Mouse (Mus musculus) embryo, embryonic 11 days (tissue): ENCODE results near the gene Snu13.

Source experiments
- DNase-seq: peaks from one replicate; pipeline ENCODE4 v3.0.0-alpha.2; 2015

Gene Snu13

DNA sequence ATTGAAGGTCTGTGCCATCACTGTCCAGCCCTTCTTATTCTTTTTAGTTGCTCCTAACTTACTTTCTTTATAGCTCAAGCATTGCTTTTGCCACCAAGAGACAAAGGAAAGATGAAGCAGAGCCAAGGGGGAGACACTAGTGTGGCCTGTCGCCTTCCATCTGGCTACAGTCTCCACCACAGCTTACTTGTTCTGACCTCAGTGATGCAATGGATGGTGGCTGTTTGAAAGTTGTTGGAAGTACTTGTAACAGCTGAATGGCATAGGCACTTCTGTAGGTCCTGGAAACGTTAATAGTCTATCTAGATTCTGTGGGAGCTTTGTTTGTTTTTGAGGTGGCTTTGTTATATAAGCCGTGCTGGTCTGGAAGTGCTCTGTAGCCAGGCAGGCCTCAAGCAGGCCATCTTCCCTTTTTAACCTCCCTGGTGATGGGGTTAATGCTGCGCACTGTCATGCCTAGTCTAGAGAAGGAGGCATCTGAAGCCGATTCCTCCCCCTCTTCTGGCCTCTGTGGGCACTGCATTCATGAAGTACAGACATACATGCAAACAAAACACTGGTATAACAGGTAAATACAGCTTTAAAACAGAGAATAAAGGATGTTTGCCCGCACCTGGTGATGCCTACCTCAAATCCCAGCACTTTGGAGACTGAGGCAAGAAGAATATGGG, 23.3 kb downstream of the Snu13 start:
- no peak for DNase-seq

DNA sequence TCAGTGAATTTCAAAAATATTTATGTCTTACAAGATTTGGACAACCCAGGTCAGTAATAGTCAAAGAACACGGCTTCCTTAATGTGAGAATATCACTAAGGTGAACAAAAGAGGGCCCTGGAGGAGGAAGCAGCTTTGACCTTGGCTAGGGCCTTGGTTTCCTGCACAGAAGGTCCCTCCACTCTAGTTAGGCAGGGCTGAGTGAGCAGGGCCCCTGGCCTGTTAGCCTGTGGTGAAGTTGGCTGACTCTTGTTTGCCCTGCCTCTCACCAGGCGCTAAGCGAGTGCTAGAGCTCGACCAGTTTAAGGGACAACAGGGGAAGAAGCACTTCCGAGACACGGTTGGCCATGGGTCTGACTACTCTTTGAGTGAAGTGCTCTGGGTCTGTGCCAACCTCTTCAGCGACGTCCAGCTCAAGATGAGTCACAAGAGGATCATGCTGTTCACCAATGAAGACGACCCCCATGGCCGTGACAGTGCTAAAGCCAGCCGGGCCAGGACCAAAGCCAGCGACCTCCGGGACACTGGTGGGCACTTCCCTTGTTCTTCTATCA, 24.8 kb downstream of the Snu13 start:
- no peak for DNase-seq

DNA sequence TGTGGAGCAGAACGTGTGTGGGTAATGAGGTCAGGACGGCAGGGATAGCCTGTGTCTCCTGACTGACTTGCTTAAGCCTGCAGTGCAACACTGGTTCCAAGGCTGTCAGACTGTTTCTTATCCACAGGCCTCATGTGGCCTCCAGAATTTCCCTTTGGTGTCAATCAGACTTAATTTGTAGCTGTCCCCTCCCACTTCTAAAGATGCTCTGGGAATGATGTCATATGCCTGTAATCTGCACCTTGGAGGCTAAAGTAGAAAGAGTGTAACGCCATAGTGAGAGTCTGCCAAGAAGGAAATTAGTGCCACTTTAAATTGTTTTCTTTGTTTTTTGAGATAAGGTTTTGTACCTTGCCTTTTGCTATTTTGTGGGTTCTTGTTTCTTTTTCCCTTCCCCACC, 28.1 kb downstream of the Snu13 start:
- DNase-seq, result no peak

DNA sequence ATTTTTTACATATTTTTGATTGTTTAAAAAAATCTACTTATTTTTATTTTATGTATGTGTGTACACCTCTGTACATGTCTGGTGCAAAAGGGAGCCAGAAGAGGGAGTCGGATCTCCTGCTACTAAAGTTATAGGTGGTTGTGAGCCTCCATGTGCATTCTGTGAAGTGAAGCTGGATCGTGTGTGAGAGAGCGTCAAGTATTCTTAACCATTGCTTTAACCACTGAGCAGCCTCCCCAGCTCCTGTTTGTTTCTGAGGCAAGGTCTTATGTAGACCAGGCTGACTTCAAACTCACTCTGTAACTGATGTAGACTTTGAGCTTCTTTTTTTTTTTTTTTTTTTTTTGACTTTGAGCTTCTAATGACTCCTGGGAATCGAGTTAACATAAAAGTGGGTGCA, 29.9 kb downstream of the Snu13 start:
- DNase-seq, result no peak

DNA sequence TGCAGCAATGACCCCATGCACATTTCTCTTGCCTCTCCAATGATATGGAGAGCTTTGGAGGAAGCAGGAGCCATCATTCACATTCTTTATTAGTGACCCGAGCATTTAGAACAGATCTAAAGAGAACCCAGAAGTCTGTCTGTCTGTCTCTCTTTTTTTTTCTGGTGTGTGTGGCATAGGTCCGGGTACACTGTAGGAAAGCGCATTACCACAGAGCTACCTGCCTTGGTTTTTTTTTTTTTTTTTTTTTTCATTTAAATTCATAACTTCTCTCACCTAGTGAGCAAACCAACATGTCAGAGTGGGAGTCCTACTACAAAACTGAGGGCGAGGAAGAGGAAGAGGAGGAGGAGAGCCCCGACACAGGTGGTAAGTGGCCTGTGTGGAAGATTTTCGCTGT, 30.6 kb downstream of the Snu13 start:
- no peak for DNase-seq

DNA sequence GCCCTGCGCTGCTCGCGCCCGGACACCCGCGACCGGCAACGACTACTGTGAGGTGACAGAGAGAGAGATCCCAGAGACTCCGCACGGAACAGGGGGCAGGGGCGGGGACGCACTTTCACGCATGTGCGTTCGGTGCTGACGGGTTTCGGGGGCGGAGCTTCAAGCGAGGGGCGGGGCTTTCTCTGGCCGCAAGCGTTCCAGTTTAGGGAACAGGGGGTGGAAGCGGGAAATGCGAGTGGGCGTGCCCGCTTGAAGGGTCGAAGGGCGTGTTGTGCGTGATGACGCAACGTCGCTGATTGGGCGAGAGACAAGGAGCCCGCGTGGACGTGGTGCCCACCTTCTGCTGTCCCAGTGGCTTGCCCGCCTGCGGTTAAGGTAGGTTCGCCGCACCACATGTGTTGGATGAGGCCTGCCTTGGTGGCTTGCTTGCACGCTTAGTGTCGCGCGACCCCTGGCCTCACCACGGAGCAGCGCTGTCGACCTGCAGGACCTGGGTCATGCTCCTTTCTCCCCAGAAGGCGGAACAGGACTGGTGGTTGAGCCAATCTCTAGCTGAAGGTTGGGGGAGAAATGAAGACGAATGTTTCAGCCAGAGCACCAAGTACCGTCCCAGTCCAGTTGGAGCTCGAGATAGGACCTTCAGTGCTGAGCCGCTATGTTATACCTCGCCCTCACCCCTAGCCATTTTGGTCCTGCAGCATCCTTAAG, 31.1 kb downstream of the Snu13 start:
- DNase-seq, result peak; percentile 99

DNA sequence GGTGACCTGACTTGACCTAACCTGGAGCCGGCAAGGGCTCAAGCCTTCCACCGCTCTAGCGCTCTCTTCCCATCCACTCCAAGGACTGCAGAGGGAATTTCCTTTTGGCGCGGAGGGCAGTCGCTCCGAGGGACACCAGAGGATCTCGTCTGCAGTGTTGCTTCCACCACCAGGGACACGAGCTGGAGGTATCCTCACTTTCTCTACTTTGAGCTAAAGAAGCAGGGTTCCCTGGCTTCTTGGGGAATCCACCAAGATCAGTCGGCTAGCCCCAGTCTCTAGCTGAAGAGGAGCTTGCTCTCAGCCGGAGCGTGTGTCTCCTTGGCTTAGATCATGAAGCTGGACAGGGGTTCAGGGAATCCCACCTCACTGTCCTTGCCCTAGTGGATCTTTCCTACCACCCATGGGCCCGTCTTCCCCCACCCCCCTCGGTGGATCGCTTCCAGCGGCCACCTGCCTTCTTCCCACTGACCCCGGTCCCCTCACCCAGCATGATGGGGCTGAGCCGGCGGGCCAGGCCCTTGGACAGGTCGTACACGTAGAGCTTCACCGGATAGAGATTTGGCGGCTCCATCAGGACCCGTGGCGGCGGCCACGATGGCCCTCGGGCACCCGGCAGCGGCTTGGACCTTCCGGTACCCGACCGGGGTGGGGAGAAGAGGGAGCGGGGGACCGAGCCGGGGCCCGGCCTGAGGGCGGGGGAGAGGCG, 31.9 kb downstream of the Snu13 start:
- DNase-seq, result peak; percentile 56

DNA sequence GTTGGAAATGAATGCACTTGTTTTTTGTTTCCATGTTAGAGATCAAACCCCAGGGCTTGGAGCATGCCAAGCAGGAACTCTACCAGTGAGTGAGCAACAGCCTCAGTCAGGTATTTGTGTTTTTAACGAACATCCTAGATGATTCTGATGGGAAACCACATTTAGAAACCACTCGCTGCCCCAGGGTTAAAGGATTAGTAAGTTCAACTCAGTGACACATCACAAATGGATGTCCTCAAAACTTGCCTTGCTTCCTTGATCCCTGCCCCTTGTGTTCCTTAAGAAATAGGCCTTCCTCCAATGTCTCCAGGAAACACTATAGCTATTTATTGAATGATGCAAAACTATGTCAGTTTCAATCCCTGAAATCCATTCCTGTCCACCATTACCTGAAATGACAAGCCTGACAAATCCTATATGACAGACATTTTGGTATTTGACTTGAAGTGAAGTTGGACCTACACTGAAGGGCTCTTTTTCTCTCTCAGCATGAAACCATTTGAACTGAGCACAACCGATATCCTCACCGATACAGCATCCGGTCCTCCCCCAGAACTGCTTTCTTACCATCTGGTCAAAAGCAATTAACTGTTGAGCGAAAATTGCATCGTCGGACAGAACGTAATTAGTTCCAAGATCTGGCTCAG, 32.5 kb downstream of the Snu13 start:
- DNase-seq, result no peak

DNA sequence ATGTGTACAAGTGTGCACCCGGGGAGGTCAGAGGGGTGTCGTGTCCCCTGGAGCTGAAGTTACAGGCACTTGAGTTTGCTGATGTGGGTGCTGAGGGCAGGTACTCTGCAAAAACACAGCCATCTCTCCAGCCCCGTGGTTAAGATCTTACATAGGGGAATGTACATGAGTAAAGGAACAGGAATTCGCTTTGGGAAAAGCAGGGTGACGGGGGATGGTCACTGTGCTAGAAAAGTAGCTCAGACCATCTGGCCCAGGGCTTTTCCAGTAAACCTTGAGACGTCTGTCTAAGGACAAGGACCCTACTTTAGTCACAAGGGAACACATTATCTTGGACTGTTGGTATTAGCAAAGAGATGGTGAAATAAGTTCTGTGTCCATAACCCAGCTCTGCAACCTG, 35.5 kb downstream of the Snu13 start:
- no peak for DNase-seq

DNA sequence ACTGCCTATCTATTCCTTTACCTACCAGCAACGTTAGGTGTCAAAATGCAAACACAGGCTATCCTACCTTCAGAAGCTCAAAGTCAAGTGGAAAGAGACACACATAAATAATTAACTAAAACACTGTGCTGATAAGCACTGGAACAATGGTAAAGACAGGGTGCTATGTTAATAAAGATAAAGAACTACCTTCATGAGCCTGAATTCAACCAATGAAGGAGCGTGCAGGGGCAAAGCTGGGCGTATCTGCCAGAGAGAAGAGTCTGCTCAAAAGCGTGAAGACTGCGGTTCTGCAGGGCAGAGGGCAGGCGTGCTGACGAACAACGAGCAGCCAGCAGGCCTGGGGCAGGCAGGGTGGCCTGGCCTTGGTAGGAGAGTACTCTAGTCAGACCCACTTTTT, 43.1 kb downstream of the Snu13 start:
- DNase-seq, result no peak

DNA sequence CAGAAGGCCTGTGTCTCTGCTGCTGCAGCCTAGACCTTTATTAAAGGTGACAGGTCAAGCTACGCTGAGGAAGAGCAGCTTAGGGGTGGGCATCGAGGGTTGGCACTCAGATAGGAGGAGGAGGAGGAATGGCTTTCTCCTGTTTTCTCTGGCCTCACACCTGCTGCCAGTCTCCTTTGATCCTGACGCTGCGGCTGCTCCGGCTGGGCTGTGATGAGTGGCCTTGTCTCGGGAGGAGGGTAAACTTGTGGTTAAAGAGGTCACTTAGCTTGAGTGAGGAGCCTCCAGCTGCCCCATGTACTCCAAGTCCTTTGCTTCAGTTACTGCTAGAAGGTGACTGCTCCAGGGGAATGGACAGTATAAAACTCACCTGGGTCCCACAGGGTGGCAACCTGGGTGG, 53.4 kb downstream of the Snu13 start:
- DNase-seq, result no peak

DNA sequence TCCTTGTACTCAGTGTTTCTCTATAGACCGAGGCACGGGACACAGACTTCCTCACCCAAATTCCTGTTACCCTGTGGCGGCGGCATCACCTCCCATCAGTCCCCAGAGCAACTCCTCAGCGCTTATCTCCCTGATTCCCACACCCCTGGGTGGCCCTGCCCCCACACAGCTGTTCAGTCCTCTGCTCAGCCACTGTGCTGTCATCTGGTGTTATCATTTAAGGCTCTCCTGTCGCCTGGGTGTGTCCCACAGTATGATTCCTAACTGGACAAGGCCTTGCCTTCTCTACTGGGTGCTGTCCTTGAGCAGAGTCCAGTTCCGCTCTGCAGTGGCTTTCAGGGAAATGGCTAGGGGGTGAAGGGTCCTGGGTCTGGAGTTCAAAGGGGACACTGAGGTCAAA, 56.8 kb downstream of the Snu13 start:
- DNase-seq, result no peak
